Mouse (Mus musculus): ENCODE results near the gene Tbccd1.
"Not testable (repeated sequence)": the region's sequence is repeated elsewhere in the genome, so short reads cannot be mapped to it uniquely, and the experiment has no call there.

The Tbccd1 gene

GRCm38 (mm10) chr16:22779228-22779835, 78.1 kb downstream of the Tbccd1 start:
- no peak for DNase-seq (ENCODE audit: low spot score)

- DNase-seq (ENCODE audit: low spot score), result not testable (repeated sequence)
Measured at GRCm38 (mm10) chr16:22778296-22778695, 79.2 kb downstream of the Tbccd1 start.

- no peak for DNase-seq (ENCODE audit: low spot score)
Measured at GRCm38 (mm10) chr16:22775471-22775985, 81.9 kb downstream of the Tbccd1 start.

- no peak for DNase-seq (ENCODE audit: low spot score)
Measured at GRCm38 (mm10) chr16:22768661-22769060, 88.8 kb downstream of the Tbccd1 start.

- no peak for DNase-seq (ENCODE audit: low spot score)
Measured at GRCm38 (mm10) chr16:22767405-22767804, 90.1 kb downstream of the Tbccd1 start.

- DNase-seq (ENCODE audit: low spot score), result no peak
Measured at GRCm38 (mm10) chr16:22766738-22767211, 90.7 kb downstream of the Tbccd1 start.

- DNase-seq (ENCODE audit: low spot score), result no peak
Measured at GRCm38 (mm10) chr16:22765531-22765930, 91.9 kb downstream of the Tbccd1 start.
